Mouse (Mus musculus) thymus, adult 2 months (tissue): ENCODE measurements around the gene C5ar2. TPM values are rescaled to one million over a fixed set of nuclear protein-coding genes. Genes with fewer than 3 reads are reported as not detected.

Experiments used
- DNase-seq: peaks from one replicate; pipeline ENCODE4 v3.0.0; 2021
- H3K27ac ChIP-seq: fragments of 200-500 bp; 2 replicates; pipeline ENCODE4 v1.5.1; 2012; ENCODE audit warnings: low read length, control low read depth; ENCODE audit not compliant: control insufficient read depth, insufficient read depth
- H3K27me3 ChIP-seq: fragments of 200-500 bp; 2 replicates; pipeline ENCODE4 v1.6.1; 2012; ENCODE audit warnings: mild to moderate bottlenecking, low read length, moderate library complexity, mixed read lengths; ENCODE audit not compliant: control insufficient read depth, insufficient read depth
- H3K36me3 ChIP-seq: fragments of 200-500 bp; 2 replicates; pipeline ENCODE4 v1.6.1; 2012; ENCODE audit warnings: mild to moderate bottlenecking, low read length, moderate library complexity; ENCODE audit not compliant: control insufficient read depth, insufficient read depth
- H3K4me1 ChIP-seq: fragments of 200-500 bp; replicated peaks from 2 replicates; pipeline ENCODE4 v1.6.1; 2012; ENCODE audit warnings: low read length; ENCODE audit not compliant: control insufficient read depth, insufficient read depth
- H3K4me3 ChIP-seq: fragments of 200-500 bp; 2 replicates; pipeline ENCODE4 v1.5.1; 2012; ENCODE audit warnings: mild to moderate bottlenecking, low read length, control low read depth, moderate library complexity; ENCODE audit not compliant: control insufficient read depth, insufficient read depth
- CTCF ChIP-seq: fragments of 200-500 bp; IDR thresholded peaks from 2 replicates; pipeline ENCODE4 v1.5.1; 2012; ENCODE audit warnings: mild to moderate bottlenecking, control low read depth, low read length, moderate library complexity, borderline replicate concordance; ENCODE audit not compliant: control insufficient read depth, poor library complexity, insufficient read depth; ENCODE audit errors: extremely low read depth
- POLR2A ChIP-seq: fragments of 200-500 bp; IDR thresholded peaks from 2 replicates; pipeline ENCODE4 v1.6.1; 2012; ENCODE audit warnings: mild to moderate bottlenecking, low read length, control low read depth, moderate library complexity; ENCODE audit not compliant: control insufficient read depth, poor library complexity, insufficient read depth; ENCODE audit errors: extremely low read depth
- WGBS: fragments of 180-500 bp; shearing (Covaris S2); methylation state at CpG from one replicate; pipeline ENCODE4 v1.1.7; 2018; 5-methylcytosine and 5-hydroxymethylcytosine counted together
- polyA plus RNA-seq: library from polyadenylated mRNA; depleted of rRNA; stranded (reverse); fragments of >200 nt; gene quantifications from 2 replicates; pipeline ENCODE4 v1.2.3, GENCODE M21; 2012; rRNA removed

C5ar2 gene
- polyA plus RNA-seq, 1 experiment = 0.46 TPM

DNA sequence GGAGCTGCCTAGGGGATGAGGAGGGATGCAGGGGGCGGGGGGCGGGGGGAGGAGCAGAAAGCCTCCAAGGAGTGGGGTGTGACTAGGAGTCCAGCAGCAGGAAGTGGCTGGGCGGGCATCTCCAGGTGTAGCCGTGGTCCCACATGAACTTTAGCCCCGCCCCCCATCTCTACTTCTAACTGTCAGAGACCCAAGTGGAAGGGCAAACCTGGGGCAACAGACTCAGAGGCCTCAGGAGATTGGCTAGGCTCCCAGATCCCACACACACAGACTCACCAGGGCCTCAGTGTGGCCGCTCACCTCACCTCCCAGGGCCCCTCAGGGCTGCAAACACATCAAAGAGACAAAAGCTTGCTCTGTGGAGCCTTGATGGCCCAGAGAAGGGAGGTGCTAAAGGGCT is 47.3 kb downstream of the C5ar2 start:
- 29% methylated on average over 6 of the region's 6 CpGs for WGBS

DNA sequence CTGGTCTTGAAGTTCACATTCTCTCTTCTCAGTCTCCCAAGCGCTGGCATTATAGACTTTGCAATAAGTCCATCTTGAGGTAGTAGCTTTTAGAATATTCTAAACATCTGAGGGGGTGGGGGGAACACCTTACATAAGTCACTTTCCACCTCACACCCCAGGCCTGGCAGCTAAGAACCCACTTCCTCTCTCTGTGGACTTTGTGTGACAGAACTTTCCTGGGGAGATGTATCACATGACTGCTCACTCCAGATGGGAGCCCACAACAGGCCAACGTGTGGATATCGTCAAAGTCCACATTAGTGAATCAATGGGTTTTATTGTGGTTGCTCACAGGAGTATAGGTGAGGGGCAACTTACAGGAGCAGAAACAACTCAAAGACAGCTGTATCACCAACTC is 50.3 kb downstream of the C5ar2 start:
- H3K36me3 ChIP-seq = no peaks in the 10 kb centered on the region
- peaks cover 47% of the 10 kb centered on the region for H3K4me1 ChIP-seq
- H3K4me3 ChIP-seq = no peak overlapping the region
- H3K27ac ChIP-seq = peak overlapping the region; percentile 83
- no peak for DNase-seq
- no peaks in the 10 kb centered on the region for H3K27me3 ChIP-seq
- whole genome bisulfite sequencing = 3% methylated on average over 3 of the region's 3 CpGs
- TF ChIP-seq POLR2A (no peak), CTCF (no peak)

More for the DNA sequence above, 47.3 kb downstream of the C5ar2 start:
- H3K36me3 ChIP-seq = no peaks in the 10 kb centered on the region
- no peak overlapping the region for H3K4me3 ChIP-seq
- TF ChIP-seq CTCF (no peak), POLR2A (no peak)
- H3K4me1 ChIP-seq = peaks cover 76% of the 10 kb centered on the region
- no peak for DNase-seq
- peak overlapping the region; percentile 76 for H3K27ac ChIP-seq
- no peaks in the 10 kb centered on the region for H3K27me3 ChIP-seq

DNA sequence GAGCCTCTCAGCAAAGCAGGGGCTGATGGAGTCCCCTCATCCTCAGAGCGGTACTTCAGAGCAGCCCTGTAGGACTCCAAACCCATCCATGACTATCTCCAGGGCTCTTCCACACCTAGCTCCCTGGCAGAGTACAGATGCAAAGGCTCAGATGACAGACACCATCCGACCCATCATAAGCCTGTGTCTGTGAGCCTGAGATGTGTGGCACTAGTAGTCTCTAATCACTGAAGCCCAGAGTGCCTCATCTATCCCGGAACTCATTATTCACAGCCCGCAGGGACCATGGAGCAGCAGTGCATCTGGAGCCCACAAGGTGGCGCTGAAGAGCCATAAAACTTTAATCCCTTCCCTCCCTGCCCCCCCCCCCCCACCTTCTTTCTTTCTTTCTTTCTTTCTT is 51.6 kb downstream of the C5ar2 start:
- peaks cover 33% of the 10 kb centered on the region for H3K4me1 ChIP-seq
- WGBS = 17% methylated on average over 5 of the region's 5 CpGs
- H3K27ac ChIP-seq = no peak overlapping the region
- no peak overlapping the region for H3K4me3 ChIP-seq
- H3K36me3 ChIP-seq = no peaks in the 10 kb centered on the region
- H3K27me3 ChIP-seq = no peaks in the 10 kb centered on the region
- DNase-seq = peak; percentile 75
- no peak for TF ChIP-seq POLR2A
- TF ChIP-seq CTCF = peak; percentile 49; the same call in 1 of the 2 replicates

DNA sequence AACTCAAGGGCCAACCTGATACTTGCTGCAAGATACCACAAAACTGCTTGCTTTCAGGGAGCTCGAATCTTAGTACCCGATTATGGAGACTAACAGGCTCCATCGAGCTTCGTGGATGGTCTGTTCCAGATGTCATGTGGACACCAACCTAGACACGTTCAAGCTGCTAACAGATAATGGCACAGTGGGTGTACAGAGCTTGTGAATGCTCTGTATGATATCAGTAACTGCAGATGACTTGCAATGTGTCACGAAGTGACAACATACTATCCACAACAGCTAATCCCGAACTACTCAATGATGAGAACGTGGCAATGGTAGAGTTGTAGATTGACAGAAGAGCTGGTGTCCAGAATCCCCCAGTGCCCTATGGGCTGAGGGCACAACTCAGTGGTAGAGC is 56.5 kb downstream of the C5ar2 start:
- Histone ChIP-seq H3K4me1 (no peaks in the 10 kb centered on the region), H3K27ac (no peak overlapping the region), H3K27me3 (no peaks in the 10 kb centered on the region), H3K36me3 (no peaks in the 10 kb centered on the region), H3K4me3 (no peak overlapping the region)
- WGBS = 89% methylated on average over 8 of the region's 8 CpGs
- no peak for DNase-seq
- TF ChIP-seq CTCF (no peak), POLR2A (no peak)

Other genes starting within 250 kb of the C5ar2 start
- 57.0 and 78.5 TPM in 2 replicates for gene Bicra, start 196.2 kb downstream of the C5ar2 start, polyA plus RNA-seq
- 0.04 and 0.11 TPM in 2 replicates for gene Zfp541, start 182.3 kb downstream of the C5ar2 start, polyA plus RNA-seq
- gene Napa, start 145.7 kb downstream of the C5ar2 start, polyA plus RNA-seq = 256 TPM in 2 replicates
- gene Kptn, start 124.3 kb downstream of the C5ar2 start, polyA plus RNA-seq = 27.4 and 28.1 TPM in 2 replicates
- gene Slc8a2, start 114.3 kb downstream of the C5ar2 start, polyA plus RNA-seq = 1.1 and 1.2 TPM in 2 replicates
- gene Meis3, start 69.1 kb downstream of the C5ar2 start, polyA plus RNA-seq = 65.2 and 66.8 TPM in 2 replicates
- gene Dhx34, start 22.1 kb downstream of the C5ar2 start, polyA plus RNA-seq = 72.3 and 86.9 TPM in 2 replicates
- 3.2 and 4.1 TPM in 2 replicates for gene C5ar1, start 15.4 kb upstream of the C5ar2 start, polyA plus RNA-seq
- gene Inafm1, start 29.5 kb upstream of the C5ar2 start, polyA plus RNA-seq = 44.7 and 62.2 TPM in 2 replicates
- gene Ccdc9, start 42.6 kb upstream of the C5ar2 start, polyA plus RNA-seq = 39.4 and 43.0 TPM in 2 replicates
- gene Bbc3, start 64.2 kb upstream of the C5ar2 start, polyA plus RNA-seq = 49.8 and 84.9 TPM in 2 replicates
- gene Sae1, start 143.7 kb upstream of the C5ar2 start, polyA plus RNA-seq = 61.0 and 66.8 TPM in 2 replicates
- 81.3 and 100 TPM in 2 replicates for gene Zc3h4, start 156.8 kb upstream of the C5ar2 start, polyA plus RNA-seq
- 225 and 228 TPM in 2 replicates for gene Tmem160, start 208.6 kb upstream of the C5ar2 start, polyA plus RNA-seq
- 0.17 and 0.28 TPM in 2 replicates for gene Npas1, start 233.6 kb upstream of the C5ar2 start, polyA plus RNA-seq